Mouse (Mus musculus): Measurements from ENCODE around the gene Calhm5. TPM values are rescaled to one million over a fixed set of nuclear protein-coding genes. Genes with fewer than 3 reads are reported as not detected.

The Calhm5 gene
- polyA plus RNA-seq (2017; shearing (Covaris generic)), result not detected

GRCm38 (mm10) chr10:34096418-34096883, at the start of gene Calhm5:
Calhm5 (minus strand) TSS chr10:34096519.

DNA sequence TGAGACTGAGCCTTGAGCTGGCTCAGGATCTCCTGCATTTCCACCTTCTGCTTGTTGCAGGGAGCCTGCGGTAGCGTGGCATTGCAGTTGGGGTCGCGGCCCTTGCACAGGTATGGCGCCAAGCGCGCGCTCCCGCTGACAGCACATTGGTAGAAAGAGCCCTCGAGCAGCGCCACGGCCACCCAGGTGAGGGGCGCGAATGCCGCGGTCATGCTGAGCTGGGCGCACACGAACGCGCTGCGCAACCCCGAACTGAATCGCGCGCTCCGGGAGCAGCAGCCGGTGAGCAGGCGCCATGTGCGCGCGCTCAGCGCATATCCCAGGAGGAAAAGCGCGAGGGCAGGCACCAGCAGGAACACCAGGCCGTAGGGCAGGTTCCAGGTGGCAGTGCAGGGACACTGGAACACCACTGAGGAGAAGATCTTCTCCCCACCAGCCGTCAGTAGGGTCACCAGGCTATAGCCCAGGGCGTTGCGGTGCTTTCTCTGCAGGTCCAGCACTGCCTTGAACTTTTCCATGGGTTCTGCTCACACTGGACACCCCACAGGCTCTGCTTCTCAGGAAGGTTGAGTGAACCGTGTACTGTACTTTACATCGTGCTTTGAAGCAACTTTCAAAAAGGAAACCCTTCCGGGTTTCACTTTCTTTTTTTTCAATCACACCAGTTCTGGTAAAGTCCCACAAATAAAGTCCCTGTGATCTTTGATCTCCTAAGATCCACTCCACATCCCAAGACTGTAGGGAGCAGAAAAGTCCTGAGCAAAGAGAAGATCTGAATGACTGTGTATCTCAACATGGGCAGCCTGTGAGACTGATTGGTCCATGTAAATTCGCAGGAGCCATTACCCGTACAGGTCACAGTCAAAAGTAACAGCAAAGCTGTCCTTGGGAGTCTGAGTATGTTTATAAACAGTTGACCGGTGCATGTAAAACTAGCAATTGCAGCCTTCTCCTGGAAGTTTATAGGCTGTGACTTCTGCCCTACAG, 31.4 kb upstream of the Calhm5 start, which contains the start of gene Calhm6:
Gene Calhm6 (minus strand): TSS at position 593 of the 987 bp plus-strand sequence.

DNA sequence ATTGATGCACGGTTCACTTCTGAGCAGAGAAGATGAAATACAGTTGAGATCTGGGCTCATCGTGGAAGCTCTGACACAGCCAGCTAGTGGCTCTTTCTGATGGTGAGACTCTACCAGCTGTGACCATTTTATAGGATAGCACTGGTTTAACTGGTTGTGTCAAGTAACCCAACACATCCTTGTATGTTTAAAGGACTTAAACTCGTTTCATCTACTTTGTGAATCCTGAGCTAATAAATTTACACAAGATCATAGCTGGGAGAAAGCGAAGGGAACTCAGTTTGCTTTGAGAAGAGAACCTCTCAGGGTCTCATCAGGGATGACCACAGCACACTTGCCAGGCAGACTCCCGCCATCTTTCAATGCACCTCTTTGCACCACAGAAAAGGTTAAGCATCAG, 52.1 kb downstream of the Calhm5 start, which contains the start of gene Calhm4:
Gene Calhm4 (minus strand): TSS at position 101 of the 400 bp plus-strand sequence.

Other genes starting within 250 kb of the Calhm5 start
- gene Sult3a1, start 238.8 kb downstream of the Calhm5 start, polyA plus RNA-seq (2017; shearing (Covaris generic)), result not detected
- not detected for gene Rsph4a, start 191.4 kb downstream of the Calhm5 start, polyA plus RNA-seq (2017; shearing (Covaris generic))
- 74.1 TPM for gene Zup1, start 145.2 kb downstream of the Calhm5 start, polyA plus RNA-seq (2017; shearing (Covaris generic))
- 81.0 TPM for gene Rwdd1, start 76.9 kb downstream of the Calhm5 start, polyA plus RNA-seq (2017; shearing (Covaris generic))
- not detected for gene Trappc3l, start 58.9 kb downstream of the Calhm5 start, polyA plus RNA-seq (2017; shearing (Covaris generic))
- gene Calhm4, start 52.2 kb downstream of the Calhm5 start, polyA plus RNA-seq (2017; shearing (Covaris generic)), result not detected
- gene Calhm6, start 31.5 kb upstream of the Calhm5 start, polyA plus RNA-seq (2017; shearing (Covaris generic)), result 27.0 TPM
- 7.5 TPM for gene Dse, start 111.2 kb upstream of the Calhm5 start, polyA plus RNA-seq (2017; shearing (Covaris generic))
- gene Tspyl1, start 185.7 kb upstream of the Calhm5 start, polyA plus RNA-seq (2017; shearing (Covaris generic)), result 84.7 TPM
- 19.5 TPM for gene Tspyl4, start 200.9 kb upstream of the Calhm5 start, polyA plus RNA-seq (2017; shearing (Covaris generic))

All from inflammation-experienced regulatory T-cells, adult 16 weeks (primary cell).